Mouse (Mus musculus) spleen, adult 12 weeks (tissue): ENCODE measurements around the gene Rrp1b.
"Not testable (repeated sequence)": the region's sequence is repeated elsewhere in the genome, so short reads cannot be mapped to it uniquely, and the experiment has no call there.

Experiments used
- DNase-seq: peaks from one replicate; pipeline ENCODE4 v3.0.0; 2022; ENCODE audit warnings: low spot score

Gene Rrp1b

DNA sequence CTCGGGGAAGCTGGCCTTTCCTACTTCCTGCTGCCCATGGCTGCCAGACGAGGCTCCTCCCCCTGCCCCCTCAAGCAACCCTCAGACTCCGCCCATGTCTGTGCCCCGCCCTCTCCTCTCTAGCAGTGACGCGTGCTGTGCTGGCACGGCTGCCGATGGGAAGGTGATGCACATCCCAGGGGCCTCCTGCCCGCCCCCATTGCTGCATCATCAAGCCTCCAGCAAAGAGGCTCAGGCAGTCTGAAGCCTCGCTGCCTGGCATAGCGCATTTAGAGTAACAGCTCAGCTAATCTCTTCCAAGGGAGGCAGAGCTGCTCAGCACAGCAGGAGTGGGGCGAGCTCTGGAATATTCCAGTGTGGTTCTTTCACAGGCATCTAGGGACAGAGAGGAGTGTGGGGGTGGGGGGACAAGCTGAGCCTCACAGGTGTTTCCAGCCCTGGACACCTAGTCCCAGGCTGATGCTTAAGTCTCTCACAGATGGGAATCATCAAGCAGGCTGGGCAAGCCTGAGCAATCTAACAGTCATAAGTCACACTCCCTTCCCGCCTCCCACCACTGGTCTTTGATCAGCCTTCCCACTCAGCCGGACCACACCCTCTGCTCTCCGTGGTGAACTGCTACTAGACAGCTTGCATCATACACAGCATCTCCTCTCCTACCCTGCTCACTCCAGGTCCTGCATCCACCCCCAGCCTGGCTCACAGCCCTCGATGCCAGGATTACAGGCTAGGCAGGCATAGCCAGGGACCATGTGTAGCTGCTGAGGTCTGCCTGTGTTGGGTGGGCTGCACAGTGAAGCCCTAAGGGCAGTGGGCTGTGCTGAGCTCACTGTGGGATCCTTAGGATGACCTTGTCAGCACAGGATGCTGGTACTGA lies 55.7 kb downstream of the Rrp1b start:
- DNase-seq, result peak; percentile 85

DNA sequence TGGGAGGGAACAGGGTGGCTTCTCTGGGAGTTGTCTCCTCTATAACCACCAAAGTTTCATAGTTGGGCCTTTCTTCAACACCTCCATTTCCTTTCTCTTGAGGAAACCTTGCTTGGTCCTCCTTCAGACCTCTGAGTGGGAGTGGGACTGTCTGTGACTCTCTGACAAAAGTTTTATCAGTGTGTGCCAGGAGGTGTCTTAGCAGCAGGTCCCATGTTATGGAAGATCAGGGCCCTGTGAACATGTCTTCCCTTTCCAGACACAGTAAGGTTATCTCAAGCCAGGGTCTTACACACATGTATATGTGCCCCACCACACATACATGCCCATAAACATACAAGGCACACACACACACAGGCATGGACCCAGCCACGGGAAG lies 56.3 kb downstream of the Rrp1b start:
- no peak for DNase-seq

DNA sequence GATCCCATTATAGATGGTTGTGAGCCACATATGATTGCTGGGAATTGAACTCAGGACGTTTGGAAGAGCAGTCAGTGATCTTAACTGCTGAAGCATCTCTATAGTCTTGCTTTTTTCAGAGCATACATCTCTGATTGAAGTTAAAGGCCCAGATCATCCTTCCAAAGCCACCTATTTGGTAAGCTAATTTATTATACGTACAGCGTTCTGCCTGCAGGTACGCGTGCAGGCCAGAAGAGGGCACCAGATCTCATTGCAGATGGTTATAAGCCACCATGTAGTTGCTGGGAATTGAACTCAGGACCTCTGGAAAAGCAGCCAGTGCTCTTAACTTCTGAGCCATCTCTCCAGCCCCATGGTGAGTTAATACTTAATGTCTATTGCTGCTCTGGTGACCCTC lies 57.0 kb downstream of the Rrp1b start:
- no peak for DNase-seq

DNA sequence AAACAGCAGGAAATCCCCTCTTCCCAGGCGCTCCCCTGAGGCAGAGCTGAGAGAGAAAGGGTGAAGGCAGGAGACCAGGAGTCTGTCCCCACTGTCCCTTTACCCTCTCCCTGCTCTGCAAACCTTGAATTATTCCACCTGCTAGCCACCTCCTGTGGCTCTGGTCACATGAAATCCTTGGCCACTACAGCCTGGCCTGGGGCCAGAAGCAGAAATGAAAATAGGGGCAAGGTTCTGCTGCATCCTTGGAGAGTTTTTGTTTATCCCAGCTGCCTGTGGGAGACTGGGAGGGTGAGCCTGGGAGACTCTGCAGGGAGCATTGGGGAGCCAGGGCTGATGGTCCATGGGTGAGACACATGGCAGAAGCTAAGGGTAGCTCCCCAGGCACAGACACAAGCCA lies 61.8 kb downstream of the Rrp1b start:
- no peak for DNase-seq

DNA sequence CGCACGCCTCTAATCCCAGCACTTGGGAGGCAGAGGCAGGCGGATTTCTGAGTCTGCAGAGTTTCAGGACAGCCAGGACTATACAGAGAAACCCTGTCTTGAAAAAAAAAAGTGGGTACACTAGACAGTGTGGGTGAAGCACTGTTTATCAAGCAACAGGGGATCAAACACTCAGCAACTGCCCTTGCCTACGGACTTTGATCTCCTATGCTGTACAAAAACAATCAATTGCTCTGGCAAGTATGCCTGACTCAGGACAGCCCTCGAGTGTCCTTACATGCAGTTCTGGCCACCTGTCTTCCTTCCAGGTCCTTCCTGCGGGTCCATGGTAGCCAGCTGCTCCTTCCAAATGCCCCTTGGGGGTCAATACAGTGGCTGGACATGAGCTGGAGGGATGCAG lies 63.0 kb downstream of the Rrp1b start:
- DNase-seq, result not testable (repeated sequence)

DNA sequence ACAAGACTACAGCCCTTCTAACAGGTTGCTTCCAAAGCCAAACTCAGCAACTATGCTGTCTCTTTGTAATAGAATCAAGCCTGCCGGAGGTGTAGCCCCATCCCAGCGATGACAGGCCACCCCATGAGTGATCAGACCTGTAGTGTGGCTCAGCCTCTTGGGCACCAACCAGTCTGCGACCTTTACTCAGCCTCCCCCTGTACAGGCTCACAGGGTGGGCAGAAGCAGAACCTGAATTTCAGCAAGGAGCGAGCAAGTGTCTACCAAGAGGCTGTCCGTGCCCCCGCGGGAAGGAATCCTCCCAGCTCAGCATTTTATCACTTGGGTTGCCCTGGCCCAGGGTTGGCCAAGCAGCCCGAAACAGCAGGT lies 63.7 kb downstream of the Rrp1b start:
- no peak for DNase-seq

DNA sequence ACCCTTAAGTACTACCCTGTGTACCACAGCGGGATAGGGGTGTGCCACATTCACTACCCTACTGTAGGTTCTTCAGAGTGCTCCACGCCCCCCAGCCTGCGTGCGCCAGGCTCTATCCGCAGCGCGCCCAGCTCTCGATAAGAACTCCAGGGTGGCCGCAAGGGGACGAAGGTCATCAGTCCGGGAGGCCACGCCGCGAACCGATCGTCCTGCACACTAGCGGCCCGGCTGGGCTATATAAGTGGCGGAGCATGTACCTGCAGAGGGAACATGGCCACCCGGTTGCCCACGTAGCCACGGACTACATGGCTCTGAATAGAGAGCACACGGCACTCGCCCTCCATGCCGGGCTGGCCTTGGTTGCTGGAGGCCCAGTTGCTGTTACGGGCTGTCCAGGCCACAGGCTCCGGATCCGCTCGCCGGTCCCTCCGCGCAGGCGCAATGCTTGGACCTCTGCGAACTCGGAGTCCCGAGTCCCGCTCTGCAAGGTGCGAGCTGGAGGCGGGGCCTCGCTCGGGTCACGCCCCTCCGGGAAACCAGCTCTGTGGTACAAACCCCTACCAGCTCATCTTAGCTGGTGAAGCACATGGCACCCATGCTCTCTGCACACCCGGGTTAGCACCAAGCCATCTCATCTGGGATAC lies 64.2 kb downstream of the Rrp1b start:
- peak; percentile 52 for DNase-seq

DNA sequence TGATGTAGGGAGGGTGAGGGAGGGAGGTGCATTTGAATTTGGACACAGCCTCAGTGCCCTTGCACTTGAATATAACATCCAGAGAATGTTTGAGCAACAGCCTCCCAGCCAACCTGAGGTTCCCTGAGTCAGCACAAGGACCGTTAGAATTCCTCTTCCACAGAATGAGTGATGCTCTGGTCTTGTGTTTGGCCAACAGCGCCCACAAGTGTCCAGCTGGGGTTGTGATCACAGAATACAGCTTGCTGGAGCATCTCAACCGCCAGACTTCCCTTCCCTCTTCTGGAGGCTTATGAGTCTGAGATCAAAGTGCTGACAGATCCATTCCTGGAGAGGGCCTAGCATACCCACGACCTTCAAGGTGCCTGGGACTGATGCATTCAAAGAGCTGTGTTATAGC lies 67.2 kb downstream of the Rrp1b start:
- no peak for DNase-seq

DNA sequence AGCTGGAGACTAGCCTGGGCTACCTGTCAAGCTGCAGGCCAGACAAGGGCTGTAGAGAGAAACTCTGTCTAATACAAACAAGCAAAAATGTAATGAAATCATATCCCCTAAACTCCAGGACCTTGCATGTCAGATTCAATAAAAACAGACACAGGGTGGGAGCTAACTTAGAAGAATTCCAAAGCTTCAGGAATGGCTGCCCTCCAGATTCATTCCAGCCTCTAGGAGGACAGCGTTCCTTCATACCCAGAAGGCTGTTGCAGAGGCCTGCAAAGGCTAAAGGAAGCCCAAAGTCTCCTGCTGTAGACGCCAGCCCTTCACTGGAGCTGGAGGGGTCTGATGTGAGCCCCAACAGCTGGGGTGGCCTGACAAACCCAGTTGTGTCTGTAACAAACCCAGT lies 70.5 kb downstream of the Rrp1b start:
- no peak for DNase-seq

DNA sequence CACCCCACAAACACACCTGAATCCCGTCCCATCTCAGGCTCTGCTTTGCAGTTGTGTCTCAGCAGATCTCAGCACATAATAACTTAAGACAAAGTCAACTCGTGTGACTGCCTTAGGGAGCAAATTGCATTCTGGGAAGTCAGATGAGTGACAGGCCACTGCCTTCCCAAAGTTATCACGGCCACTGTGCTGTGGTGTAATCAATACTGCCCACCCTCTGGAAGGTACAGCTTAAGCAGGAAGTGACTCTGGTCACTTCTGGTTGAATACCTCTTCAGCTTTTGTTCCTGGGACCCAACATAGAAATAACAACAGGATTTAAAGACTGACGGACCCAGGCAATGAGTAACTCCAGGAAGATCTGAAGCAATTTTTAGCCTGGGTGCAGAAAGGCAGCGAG lies 72.0 kb downstream of the Rrp1b start:
- DNase-seq, result no peak

DNA sequence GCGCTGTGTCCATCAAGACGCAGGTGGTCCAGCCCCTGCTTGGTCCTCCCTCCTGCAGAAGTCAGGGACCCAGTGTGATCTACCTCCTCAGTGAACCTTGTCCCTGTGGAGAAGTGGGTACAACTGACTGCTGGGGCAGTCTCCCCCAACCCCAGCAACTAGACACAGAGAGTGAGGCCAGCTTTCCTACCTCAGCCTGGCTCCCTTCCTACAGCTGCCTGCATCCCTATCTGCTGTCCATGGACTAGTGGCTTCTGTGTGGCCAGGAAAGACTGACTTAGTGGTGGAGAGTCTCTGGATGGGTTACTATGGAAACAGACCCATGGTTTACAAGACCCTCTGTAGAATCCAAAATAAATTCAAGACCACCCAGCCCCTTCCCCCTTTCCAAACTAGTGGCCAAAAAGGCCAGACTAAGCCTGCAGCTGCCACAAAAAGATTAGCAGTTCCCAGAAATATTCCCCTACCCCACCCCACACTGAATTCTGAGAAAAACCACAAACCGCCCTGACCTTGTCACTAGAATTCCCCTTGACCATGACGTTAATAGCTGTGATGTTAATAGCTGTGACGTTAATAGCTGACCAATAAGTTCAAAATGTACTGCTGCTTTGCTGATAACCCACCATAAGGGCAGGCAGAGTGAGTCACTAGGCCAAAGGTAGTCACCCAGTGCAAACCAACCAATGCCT lies 72.6 kb downstream of the Rrp1b start:
- peak; percentile 42 for DNase-seq

DNA sequence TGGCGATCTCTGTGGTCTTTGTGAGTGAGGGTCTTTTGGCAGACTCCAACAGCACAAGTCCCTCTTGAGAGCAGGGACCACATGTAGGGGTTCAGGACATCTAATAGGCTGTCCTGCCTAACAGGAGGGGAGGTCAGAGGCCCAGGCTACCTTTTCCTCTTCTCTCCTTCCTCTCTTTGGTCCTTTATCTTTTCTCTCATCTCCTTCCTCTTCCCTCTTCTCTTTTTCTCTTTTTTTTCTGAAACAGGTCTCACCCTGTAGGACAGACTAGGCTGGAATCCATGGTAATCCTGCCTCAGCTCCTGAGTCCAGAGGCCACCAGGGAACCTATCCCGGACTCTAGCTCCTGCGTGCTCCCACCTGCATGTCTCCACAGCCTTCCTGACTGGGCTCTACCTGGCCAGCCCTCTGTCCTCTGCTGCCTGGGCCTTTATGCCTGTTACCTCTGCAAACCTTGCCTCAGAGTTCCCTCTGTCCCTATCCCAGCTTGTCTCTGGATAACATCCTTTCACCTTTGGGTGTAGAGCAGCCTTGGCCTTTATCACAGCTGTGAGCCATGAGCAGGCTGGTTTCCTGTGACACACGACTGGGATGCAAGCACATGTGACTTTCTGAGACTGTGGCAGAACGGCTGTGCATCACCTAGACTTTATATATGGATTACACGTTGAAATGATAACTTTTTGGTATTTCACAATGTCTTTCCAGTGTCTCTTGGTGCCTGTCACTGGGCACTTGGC lies 73.5 kb downstream of the Rrp1b start:
- no peak for DNase-seq

DNA sequence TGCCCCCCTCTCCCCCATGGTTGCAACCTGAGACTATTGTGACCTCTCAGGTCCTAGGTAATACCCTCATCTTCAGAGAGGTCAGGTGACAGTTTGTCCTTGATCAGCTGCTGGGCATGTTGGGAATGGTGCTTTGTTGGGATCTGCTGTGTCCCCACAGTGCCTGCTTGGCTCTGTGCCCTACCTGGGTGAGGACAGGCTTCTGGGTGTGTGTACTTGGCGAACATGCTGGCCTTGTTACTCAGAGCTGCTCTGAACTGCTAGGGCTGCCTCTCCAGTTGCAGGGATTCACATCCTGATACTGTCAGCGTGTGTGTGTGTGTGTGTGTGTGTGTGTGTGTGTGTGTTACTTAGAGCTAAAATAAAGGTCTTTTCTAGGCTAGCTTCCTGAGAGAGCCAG lies 74.5 kb downstream of the Rrp1b start:
- no peak for DNase-seq

DNA sequence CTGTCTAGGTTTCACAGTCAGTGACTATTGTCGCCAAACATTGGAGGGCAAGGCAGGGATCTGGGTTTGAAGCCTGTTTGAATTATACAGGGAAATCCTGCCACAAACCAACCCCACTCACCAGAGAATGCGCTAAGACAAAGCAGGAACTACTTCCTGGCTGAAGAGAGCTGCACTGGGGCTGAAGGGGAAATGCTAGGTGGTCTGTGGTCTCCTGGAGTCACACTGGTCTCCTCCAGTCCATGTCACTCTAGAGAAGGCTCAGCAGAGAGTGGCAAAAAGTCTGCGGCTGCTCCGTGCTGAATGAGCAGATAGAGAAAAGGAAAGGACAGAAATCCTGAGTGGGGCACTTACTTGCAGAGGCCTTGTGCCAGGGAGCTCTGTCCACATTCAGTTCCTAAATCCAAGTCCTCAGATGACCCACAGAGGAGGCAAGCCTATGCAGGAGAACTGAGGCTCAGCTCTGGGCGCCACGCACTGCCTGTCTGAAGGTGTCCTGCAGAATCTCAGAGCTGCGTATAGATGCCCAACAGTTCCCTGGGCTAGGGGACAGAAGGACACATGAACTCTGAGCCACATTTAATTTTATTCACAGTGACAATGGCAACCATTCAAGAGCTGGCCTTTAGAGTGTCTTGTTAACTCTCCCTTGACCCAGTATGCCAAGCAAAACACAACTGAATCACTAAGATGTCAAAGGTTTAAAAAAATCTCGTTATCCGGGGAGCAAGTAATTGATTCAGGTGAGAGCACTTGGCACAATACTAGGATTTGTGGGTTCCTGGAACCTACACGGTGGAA lies 75.3 kb downstream of the Rrp1b start:
- DNase-seq, result no peak
